Mouse (Mus musculus): ENCODE data around the gene Nfya.
A peak's percentile ranks its signal among the peaks of the same experiment; 100 is the strongest.

Gene Nfya

DNA sequence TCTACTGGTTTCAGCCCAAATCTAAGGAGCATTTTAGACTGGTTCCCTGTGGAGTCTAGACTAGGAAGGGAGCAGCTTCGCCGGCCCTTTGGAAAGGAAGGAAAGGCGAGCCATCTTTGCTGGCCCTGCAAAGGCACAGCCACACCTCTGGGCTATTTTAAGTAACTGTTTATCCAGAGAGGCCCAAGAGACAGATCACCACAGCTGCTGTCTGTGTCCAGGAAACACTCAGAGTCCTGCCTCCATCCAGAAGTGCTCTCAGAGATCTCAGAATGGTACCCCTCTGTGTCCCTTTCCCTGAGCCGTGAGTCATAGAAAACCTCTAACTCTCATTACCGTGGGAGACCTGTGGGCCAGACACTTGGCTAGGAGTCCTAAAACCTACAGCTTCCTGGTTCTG, 20.7 kb upstream of the Nfya start:
- DNase-seq (ENCODE audit: low read depth), result no peak

DNA sequence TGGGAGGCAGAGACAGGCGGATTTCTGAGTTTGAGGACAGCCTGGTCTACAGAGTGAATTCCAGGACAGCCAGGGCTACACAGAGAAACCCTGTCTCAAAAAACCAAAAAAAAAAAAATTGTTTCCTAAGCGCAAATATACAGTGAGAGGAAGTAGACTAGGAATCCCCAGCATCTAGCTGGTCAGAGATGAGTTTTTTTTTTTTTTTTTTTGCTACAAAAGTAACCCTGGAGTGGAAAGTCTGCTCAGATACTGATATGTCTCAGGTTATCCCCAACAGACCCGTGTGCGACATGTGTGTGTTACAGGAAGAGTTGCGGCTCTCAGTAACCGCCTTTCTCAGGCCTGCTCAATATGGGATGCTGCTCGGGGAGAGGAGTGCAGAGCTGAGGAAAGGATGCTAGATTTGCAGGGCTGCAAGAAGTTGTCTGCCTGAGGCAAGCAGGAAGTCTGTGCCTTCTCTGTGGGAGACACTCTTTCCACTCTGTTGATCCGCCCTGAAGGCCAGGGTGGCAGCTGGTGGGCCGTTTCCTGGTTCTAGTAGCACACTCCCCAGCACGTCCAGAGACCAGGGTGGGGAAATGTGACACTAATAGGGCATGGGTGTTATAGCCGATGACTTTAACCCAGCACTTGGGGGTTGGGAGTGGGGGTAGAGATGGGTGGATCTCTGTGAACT, 18.3 kb upstream of the Nfya start:
- DNase-seq (ENCODE audit: low read depth), result peak; percentile 77

GRCm38 (mm10) chr17:48426991-48427750, 17.5 kb upstream of the Nfya start:
- peak; percentile 83 for DNase-seq (ENCODE audit: low read depth)

GRCm38 (mm10) chr17:48425823-48426612, 16.3 kb upstream of the Nfya start:
- peak; percentile 71 for DNase-seq (ENCODE audit: low read depth)

DNA sequence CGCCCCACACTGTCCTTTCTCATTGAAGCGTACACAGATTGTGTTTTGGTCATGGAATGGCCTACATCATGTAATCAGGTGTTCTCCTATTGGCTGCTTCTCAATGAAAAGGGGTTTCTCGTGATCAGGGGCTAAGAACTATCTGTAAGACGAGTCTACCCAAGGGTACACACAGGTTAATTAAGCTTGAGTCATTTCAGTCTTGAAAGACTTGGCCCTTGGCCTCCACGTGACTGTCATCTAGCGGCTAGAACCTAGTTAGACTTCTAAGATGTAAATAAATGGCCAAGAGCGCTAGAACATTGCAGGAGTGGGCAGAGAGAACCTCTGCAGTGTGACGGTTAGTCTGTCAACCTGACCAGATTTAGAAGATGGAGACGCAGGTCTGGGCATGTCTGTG, 14.5 kb upstream of the Nfya start:
- DNase-seq (ENCODE audit: low read depth), result no peak

GRCm38 (mm10) chr17:48419571-48419970, 9.9 kb upstream of the Nfya start:
- DNase-seq (ENCODE audit: low read depth), result no peak

DNA sequence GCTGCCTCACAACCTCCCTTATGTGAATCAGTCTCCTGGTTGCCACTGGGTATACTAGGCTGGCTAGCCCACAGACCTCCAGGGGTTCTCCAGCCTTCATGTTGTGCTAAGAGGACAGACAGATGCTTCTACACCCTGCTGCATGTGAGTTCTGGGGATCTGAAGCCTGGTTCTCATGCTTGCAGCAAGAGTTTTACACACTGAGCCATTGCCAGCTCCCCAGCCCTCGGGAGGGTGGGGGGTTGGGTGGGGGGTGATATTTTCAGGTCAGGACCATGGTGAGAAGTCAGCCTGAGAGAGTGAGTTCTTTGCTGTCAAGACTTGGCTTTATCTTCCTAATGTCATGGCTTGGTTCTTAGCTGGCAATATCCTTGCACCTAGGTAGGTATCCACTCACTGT, 9.1 kb upstream of the Nfya start:
- no peak for DNase-seq (ENCODE audit: low read depth)

- no peak for DNase-seq (ENCODE audit: low read depth)
Measured at GRCm38 (mm10) chr17:48418174-48418573, 8.5 kb upstream of the Nfya start.

GRCm38 (mm10) chr17:48417521-48417920, 7.8 kb upstream of the Nfya start:
- DNase-seq (ENCODE audit: low read depth), result no peak

- DNase-seq (ENCODE audit: low read depth), result peak; percentile 83
Measured at GRCm38 (mm10) chr17:48416425-48417195, 6.9 kb upstream of the Nfya start.

GRCm38 (mm10) chr17:48416011-48416410, 6.3 kb upstream of the Nfya start:
- no peak for DNase-seq (ENCODE audit: low read depth)

- peak; percentile 64 for DNase-seq (ENCODE audit: low read depth)
Measured at GRCm38 (mm10) chr17:48411241-48411640, 1.5 kb upstream of the Nfya start.

DNA sequence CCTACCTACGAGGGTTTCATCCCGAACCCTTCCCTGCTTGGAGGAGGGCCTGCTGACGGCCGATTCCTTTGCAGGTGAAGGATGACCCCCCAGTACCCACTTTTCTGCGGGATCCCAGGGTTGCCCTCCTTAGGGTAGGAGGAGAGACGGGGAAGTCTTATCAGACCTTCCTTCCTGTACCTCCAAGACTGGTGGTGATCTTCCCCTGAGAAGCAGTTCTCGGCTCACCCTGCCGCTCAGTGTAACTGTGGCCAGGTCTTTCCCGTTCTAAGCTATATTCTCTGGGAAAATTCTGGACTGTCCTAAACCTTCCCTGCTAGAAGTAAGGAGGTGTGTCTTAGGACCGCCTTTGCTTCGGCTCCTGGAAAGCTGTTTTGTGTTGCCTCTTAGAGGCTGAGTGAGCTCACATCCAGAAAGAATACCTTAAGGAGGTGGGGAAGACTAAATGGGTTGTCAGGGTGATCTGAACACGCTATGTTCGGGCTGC, 636 bp upstream of the Nfya start:
- DNase-seq (ENCODE audit: low read depth), result no peak

DNA sequence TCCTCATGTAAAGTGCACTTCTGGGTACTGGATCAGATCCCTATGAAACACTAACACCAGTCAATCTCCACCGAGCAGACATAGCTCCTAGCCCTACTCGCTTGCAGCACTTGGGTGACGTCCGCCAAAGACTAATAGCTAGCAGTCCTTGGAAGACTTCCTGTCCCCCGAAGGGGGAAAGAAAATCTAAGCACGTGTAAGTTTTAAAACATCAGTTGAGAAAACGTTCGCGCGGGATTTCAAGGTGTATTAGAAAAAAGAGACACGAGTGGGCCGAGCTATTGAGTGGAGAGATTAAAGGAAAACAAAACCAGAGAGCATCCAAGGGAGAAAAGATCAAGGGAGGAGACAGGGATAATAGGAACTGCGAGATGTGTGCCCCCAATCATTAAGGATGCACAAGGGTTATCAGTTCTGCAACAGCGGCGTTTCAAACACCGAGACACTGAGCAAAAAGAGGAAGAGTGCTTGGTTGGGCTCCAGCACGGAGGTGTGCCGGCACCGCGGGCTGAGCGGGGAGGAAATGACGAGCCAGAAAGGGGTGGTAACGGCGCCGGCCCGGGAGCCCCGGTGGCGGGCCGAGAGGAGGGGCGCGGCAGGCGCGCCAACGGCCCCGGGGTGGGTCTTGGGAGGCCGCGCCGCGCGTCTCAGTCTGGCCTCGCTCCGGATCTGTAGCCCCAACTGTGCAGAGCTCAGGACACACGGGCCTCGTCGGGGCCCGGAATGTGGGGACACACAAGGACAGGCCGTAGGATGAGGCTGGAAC, 997 bp downstream of the Nfya start:
- peak; percentile 91 for DNase-seq (ENCODE audit: low read depth)

DNA sequence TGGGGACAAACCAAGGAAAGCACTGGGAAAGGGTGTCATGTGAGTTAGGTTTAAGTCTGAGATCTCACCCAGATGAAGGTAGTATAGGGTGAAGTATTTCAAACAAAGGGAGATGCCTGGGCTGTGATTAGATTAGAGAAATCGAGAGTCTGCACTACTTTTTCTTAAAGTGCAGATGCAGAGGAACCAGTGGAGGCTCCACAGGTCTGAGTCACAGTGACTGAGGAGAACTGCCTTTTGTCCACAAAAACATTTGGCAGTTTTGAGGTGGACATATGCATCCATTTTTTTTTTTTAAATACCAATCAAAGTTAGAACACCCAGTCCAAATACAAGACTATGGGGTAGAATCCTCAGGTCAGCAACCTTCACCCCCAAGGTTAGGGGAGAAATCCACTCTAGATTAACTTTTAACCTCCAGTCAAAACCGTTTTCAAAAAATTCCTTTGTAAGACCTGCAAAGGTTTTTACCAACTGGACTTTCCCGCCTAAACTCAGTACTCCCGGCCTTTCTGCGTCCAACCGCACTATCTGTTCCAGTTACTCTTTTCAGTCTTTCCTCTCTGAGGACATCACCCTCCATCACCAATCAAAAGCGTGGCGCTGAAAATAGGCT, 1.7 kb downstream of the Nfya start:
- DNase-seq (ENCODE audit: low read depth), result no peak

GRCm38 (mm10) chr17:48407154-48407553, 2.6 kb downstream of the Nfya start:
- DNase-seq (ENCODE audit: low read depth), result no peak

DNA sequence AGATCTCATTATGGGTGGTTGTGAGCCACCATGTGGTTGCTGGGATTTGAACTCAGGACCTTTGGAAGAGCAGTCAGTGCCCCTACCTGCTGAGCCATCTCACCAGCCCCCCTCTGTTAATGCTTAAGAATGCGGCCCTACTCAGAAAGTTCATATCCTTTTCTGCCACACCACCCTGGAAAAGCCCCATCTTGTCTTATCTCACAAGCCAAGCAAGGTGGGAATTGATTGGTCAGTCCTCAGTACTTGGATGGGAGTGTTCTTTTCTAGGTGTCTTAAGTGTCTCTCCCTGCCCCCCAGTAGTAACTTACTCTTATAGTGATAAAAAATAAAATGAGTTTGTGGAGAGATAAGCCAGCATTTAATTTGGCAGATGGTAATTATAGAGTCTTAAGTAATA, 5.0 kb downstream of the Nfya start:
- no peak for DNase-seq (ENCODE audit: low read depth)

DNA sequence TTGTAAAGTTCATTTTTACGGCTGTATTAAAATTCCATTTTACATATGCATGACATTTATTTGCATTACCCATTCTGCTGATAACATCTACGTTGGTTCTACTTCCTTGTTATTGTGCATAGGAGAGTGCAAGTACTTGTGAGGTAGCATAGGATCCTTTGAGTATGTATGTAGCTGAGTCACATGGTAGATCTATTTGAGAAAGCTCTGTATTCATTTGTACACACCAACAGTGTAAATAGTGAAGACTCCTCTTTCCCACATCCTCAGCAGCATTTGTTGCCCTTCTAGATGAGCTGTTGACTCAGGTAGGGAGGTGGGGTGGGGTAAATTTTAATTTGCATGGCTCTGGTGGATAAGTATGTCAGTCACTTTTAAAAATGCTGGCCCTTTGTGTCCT, 5.9 kb downstream of the Nfya start:
- peak; percentile 64 for DNase-seq (ENCODE audit: low read depth)

GRCm38 (mm10) chr17:48402751-48403150, 7.0 kb downstream of the Nfya start:
- no peak for DNase-seq (ENCODE audit: low read depth)

DNA sequence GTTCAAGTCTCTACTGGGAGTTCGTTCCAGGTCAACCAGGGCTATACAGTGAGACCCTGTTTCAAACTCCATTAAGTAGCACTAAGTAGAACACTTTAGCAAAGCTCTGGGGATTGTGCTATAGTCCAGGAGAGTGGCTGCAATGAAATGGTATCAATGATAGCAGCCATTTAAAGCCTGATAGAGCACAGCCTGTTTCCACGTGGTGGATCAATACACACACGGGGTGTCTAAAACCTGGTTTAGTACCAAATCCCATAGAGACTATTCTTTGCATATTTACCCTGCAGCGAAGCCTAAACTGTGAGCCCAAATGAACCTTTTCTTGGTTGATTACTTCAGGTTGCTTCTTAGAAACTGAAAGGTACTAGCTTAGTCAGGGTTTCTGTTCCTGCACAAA, 8.0 kb downstream of the Nfya start:
- no peak for DNase-seq (ENCODE audit: low read depth)

DNA sequence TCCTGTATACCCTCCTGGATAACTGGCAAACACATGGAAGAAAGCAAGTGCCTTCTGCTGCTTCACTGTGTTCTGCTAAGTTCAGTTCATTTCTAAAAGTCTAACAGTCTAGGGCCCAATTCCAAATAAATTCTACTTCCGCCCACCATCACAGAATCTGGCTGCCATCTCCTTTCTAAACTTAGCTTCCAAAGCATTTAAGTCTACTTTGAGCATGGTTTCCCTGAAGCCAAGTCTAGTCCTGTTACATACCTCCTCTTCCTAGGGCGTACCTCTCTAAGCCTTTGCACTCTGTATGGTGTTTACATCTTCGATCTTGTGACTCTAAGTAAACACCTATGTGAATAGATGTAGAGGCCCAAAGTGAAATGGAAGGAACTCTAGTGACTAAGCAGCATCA, 17.1 kb downstream of the Nfya start:
- DNase-seq (ENCODE audit: low read depth), result no peak

Data from induced T-regulatory cell, adult 2 months (primary cell).